Mouse (Mus musculus) gastrocnemius, postnatal 4 days (tissue): ENCODE results near the gene Igfbp6. TPM values are rescaled to one million over a fixed set of nuclear protein-coding genes. Genes with fewer than 3 reads are reported as not detected.

Source experiments
- DNase-seq, 2 experiments: peaks; one replicate each; pipeline ENCODE4 v3.0.0; 2021 to 2022; ENCODE audit warnings: low spot score in 2 of 2, mixed read lengths in 2 of 2
- long read RNA-seq, 2 experiments: library from polyadenylated mRNA; stranded (forward); transcript quantifications; one replicate each; pipeline ENCODE4 v2.0.0; 2021
- total RNA-seq, 2 experiments: library from RNA; stranded (reverse); gene quantifications; 2 replicates each; pipeline ENCODE4 v1.2.3; 2021

The Igfbp6 gene
- 10 to 100 TPM; 80.3 to 91.9 TPM for total RNA-seq
- long read RNA-seq, experiment 1, transcript Igfbp6-201 (4 exons, 1,112 nt), result major isoform, 68 of 85 reads
- long read RNA-seq, experiment 1, partial matches to known transcripts, result 16 of 85 reads
- long read RNA-seq, experiment 1, other reads (novel, unspliced or antisense), result 1 of 85 reads
- long read RNA-seq, experiment 2, transcript Igfbp6-201 (4 exons, 1,112 nt), result major isoform, 72 of 81 reads
- long read RNA-seq, experiment 2, partial matches to known transcripts, result 9 of 81 reads
- long read RNA-seq, experiment 2, other reads (novel, unspliced or antisense), result 0 of 81 reads

- peak in 1 of 2 experiments; percentile 42 for DNase-seq
These were observed at the start of gene Igfbp6 for GRCm38 (mm10) chr15:102144274-102144711. Igfbp6 (plus strand) TSS chr15:102144362.

GRCm38 (mm10) chr15:102094988-102095387 is 49.2 kb upstream of the Igfbp6 start:
- DNase-seq, result peak in 1 of 2 experiments; percentile 9

GRCm38 (mm10) chr15:102097147-102097915 is 46.8 kb upstream of the Igfbp6 start:
- peak in 1 of 2 experiments; percentile 64 for DNase-seq

GRCm38 (mm10) chr15:102097991-102098555 is 46.1 kb upstream of the Igfbp6 start:
- DNase-seq, result peak in 1 of 2 experiments; percentile 47

GRCm38 (mm10) chr15:102099260-102099659 is 44.9 kb upstream of the Igfbp6 start:
- DNase-seq, result peak in 1 of 2 experiments; percentile 25

- no peak for DNase-seq
These were observed 44.4 kb upstream of the Igfbp6 start for GRCm38 (mm10) chr15:102099771-102100160.

- DNase-seq, result peak in 1 of 2 experiments; percentile 88
These were observed 43.8 kb upstream of the Igfbp6 start, which contains the start of gene Tns2 for GRCm38 (mm10) chr15:102100161-102100981. Tns2 (plus strand) TSS chr15:102100413.

GRCm38 (mm10) chr15:102100996-102101671 is 43.0 kb upstream of the Igfbp6 start:
- DNase-seq, result no peak

- DNase-seq, result no peak
These were observed 42.3 kb upstream of the Igfbp6 start for GRCm38 (mm10) chr15:102101672-102102541.

GRCm38 (mm10) chr15:102102548-102103121 is 41.5 kb upstream of the Igfbp6 start:
- peak in 1 of 2 experiments; percentile 73 for DNase-seq

GRCm38 (mm10) chr15:102103371-102103946 is 40.7 kb upstream of the Igfbp6 start:
- peak in 1 of 2 experiments; percentile 60 for DNase-seq

GRCm38 (mm10) chr15:102103947-102104555 is 40.1 kb upstream of the Igfbp6 start:
- DNase-seq, result peak in 1 of 2 experiments; percentile 61

- peak in 1 of 2 experiments; percentile 71 for DNase-seq
These were observed 38.8 kb upstream of the Igfbp6 start for GRCm38 (mm10) chr15:102105360-102105759.

GRCm38 (mm10) chr15:102105764-102106730 is 38.1 kb upstream of the Igfbp6 start:
- DNase-seq, result no peak

GRCm38 (mm10) chr15:102106754-102107456 is 37.3 kb upstream of the Igfbp6 start:
- DNase-seq, result no peak
